Mouse (Mus musculus) urinary bladder, postnatal 14 days (tissue): ENCODE data around the gene Rxrg.

Experiments
- DNase-seq: peaks from one replicate; pipeline ENCODE4 v3.0.0; 2021; ENCODE audit warnings: low spot score

Gene Rxrg

GRCm38 (mm10) chr1:167598255-167599081 lies at the start of gene Rxrg:
Rxrg (plus strand) TSS chr1:167598384.
- peak; percentile 41 for DNase-seq

DNA sequence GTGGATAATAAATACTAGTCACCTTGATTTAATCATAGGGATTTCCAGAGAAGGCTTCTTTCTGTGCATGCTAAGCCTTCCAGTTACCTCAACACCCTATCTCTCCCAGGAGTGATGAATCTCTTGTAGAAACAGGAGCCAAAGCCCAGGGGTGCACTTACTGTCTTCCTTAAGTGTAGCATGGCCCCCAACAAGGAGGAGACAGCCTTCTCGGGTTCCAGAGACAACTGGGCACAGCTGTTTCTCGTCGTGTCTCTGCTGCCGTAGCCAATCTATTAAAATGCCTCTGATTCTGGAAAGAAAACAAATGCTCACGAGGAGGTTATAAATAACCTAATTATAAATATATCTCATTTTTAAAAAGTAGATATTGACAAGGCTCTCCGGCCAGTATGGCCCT lies 48.9 kb upstream of the Rxrg start:
- DNase-seq: no peak

- peak; percentile 20 for DNase-seq
Measured at GRCm38 (mm10) chr1:167551601-167552000, 46.6 kb upstream of the Rxrg start.

- DNase-seq: no peak
Measured at GRCm38 (mm10) chr1:167553959-167554526, 44.1 kb upstream of the Rxrg start.

- DNase-seq: no peak
Measured at GRCm38 (mm10) chr1:167566571-167566970, 31.6 kb upstream of the Rxrg start.

- no peak for DNase-seq
Measured at GRCm38 (mm10) chr1:167579131-167579530, 19.1 kb upstream of the Rxrg start.

- no peak for DNase-seq
Measured at GRCm38 (mm10) chr1:167583195-167583594, 15.0 kb upstream of the Rxrg start.

- no peak for DNase-seq
Measured at GRCm38 (mm10) chr1:167583888-167584287, 14.3 kb upstream of the Rxrg start.

DNA sequence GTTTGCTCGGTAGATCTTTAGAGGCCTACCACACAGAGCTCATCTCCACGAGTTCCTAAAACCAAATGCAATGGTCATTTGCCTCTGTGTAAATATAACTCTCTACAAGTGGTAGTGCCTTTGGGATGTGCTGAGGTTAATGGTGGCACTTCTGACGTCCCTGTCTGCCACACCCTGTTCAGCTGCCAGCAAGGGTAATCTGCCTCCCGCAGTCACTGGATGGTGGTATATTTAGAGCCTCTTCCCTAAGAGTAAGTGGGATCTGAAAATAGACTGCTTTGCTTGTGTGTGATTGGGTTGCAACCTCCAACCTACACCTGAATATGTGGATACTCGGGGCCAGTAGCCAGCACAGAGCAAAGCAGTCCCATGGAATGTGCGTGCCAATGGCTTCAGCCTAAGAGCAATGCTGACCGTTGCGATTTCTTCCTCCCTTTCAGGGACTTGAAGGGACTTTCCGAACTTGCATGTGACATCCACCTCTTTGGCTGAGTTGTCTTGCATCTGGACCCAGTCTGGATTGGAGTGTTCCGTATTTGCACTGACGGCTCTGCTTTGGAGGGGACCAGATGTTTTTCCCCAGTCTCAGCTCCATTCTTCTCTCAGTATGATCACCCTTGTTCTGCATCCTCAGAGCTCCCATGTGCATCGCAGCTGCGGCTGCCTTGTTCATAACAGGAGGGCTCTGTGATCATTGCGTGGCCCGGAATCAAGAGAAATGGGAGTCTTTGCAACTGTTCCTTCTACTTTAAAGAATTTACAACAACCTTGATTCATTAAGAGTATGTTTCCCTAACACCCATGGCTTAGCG lies 9.2 kb upstream of the Rxrg start:
- DNase-seq: no peak

- DNase-seq: no peak
Measured at GRCm38 (mm10) chr1:167592175-167592574, 6.0 kb upstream of the Rxrg start.

DNA sequence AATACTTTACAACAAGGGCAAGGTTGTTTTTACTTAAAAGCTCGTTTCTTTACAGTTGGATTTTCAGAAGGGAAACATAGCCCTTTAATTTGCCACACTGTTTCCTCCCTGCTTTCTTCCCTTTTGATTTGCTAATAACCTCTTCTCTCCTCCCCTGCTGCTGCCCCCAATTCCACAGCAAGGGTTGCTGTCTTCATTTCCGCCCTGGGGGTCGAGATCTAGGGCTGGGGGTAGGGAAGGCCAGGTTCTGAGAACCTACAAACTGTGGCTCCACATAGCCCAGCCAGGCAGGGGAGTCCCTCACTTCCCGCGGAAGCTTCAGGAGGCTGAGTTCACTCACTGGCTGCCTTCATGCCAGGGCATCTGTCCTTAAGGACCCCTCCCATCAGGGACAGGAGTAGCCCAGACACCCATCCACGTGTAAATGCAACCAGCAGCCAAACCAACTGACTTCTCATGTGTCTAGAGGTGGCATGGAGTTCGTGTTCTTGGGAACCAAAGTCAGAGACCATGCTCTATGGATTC lies 1.1 kb downstream of the Rxrg start:
- DNase-seq: no peak

- no peak for DNase-seq
Measured at GRCm38 (mm10) chr1:167608201-167608741, 10.1 kb downstream of the Rxrg start.

GRCm38 (mm10) chr1:167617131-167617530 lies 18.9 kb downstream of the Rxrg start:
- no peak for DNase-seq

DNA sequence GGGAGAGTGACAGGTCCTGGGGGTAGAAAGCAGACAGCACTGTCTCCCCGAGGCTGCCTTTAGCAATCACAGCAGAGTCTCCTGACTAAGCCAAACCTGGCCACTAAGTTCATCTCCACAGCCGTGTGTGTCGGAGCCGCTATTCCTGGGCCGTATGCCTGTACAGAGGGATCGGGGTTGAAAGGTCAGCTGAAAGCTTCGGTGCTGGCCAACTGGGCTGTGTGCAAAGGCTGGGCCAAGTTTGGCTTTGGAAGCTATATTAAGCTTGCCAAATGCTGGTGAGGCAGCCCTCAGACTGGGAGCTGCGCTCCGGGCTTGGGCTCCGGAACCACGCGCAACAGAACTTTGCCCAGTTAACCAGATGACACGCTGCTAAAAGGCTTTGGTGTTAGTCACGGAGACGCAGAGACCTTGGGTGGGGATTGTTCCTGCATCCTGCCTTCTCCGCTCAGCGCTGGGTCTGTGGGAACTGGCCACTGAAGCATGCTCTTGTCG lies 19.9 kb downstream of the Rxrg start:
- no peak for DNase-seq

GRCm38 (mm10) chr1:167620206-167620795 lies 22.1 kb downstream of the Rxrg start:
- DNase-seq: no peak

- DNase-seq: no peak
Measured at GRCm38 (mm10) chr1:167625098-167625497, 26.9 kb downstream of the Rxrg start.

DNA sequence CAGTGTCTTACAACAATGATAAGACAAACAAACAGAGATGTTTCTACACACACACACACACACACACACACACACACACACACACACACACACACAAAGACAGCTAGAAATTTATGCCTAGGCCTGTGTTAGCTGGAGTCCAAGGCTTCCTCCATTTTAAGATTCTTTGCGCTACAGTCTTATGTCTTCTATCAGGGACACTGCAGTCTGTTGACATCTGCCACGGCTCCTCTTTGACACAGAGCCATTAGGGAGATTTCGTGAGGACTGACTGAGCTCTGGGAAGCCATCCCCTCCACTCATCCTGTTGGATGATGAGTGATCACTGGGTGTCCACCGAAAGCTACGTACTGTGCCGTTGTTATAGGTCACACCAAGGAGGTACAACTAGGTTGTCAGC lies 33.6 kb downstream of the Rxrg start:
- no peak for DNase-seq

- DNase-seq: no peak
Measured at GRCm38 (mm10) chr1:167635702-167636101, 37.5 kb downstream of the Rxrg start.

DNA sequence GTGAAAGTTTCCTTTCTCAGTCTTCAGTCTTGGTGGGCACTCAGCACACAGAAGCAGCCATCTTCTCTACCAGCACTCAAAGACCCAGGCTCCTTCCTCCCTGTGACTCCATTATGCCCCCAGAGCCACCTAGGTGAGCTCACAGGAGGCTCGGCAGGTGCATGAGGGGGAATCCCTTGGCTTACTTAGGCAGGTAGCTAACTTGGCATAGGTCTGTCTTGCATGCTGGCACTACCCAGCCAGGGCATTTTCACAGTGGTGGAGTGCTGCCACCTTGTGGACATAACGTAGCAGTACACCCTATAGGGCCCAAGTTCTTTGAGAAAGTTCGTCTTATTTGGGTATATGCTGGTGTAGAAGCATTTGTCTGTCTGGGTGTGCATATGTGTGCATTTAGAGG lies 38.8 kb downstream of the Rxrg start:
- peak; percentile 43 for DNase-seq

DNA sequence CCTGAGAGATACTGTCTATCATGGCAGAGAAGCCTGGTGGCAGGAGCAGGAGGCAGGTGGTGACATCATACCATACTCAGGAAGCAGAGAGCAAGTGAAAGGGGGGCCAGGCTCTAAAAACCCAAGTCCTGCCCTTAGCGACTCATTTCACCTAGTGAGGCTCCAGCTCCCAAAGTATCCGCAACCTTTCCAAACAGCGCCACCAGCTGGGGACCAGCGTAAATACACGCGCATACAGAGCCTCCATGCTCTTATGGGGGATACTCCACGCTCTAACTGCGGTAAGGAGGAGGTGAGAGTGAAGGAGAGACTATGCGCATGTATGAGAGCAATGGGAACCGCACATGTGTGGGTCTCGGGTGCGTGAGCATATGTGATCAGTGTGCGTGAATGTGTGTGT lies 39.9 kb downstream of the Rxrg start:
- DNase-seq: peak; percentile 20

GRCm38 (mm10) chr1:167638901-167639300 lies 40.7 kb downstream of the Rxrg start:
- no peak for DNase-seq
